Mouse (Mus musculus) E14TG2a.4 (cell line): ENCODE results near the gene 9230104L09Rik.

Experiments used
- CTCF ChIP-seq: conservative IDR thresholded peaks from 2 replicates; pipeline ENCODE4 v1.5.1; 2014; ENCODE audit warnings: low read length
- NANOG ChIP-seq: IDR thresholded peaks from 2 replicates; pipeline ENCODE4 v1.6.1; 2014; ENCODE audit warnings: borderline replicate concordance, low read length, mixed read lengths

DNA sequence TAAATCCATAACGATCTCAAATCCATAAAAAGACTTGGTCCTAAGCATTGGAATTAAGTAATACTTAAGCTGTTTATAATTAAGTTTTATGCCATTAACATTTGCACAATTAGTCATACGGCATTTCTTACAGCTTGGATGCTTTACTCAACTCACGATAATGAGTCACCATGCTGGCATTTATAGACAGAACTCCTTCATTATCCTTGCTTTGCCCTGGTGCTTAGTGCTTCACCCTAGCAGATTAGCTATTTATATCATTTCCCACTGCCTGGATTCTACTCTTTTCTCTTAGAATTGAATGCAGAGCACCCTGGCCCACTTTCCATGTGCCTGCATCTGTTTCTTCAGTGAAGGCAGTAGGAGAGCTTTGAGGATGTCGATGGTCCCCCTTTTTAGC lies 7.3 kb downstream of the 9230104L09Rik start:
- TF ChIP-seq CTCF (no peak), NANOG (no peak)
